Mouse (Mus musculus): ENCODE data around the gene Ccdc61. TPM values are rescaled to one million over a fixed set of nuclear protein-coding genes. Genes with fewer than 3 reads are reported as not detected.
"Not testable (repeated sequence)": the region's sequence is repeated elsewhere in the genome, so short reads cannot be mapped to it uniquely, and the experiment has no call there.

Gene Ccdc61
- total and polyA plus RNA-seq, 3 experiments: 10.0 to 28.5 (median 10.1) TPM

DNA sequence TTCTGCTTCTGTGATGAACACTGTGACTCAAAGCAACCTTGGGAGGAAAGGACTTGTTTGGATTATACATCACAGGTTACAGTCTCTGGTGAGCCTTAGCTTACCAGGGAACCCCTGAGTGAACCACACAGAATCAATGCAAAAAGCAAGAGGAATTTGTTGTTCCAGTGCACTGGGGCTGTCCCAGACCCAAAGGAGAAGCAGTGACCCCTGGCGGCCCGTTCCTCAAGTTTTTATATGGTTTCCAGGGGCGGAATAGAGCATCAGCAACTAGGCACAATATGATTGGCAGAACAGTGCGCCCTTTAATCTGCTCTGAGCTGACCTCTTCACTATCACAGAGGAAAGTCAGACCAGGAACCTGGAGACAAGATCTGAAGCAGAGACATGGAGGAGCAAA is 6.0 kb upstream of the Ccdc61 start:
- no peak for DNase-seq

DNA sequence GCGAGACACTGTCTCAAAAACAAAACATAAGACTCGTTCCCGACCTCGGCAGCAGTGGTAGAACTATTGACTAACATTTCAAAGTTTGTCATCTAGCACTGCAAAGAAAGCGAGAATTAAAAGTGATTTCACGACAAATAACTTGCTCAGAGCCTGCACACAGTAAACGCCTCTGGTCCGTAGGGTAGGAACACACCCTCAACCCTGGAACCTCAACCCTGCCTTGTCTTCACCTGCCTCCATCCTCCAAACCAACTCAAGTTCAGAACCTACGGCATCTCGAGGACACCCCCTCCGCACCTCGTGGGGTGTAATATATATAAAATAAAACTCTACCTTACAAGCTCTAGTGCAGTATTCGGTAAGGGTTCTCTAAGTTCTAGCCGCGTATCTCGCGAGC is 418 bp downstream of the Ccdc61 start:
- no peak for DNase-seq

DNA sequence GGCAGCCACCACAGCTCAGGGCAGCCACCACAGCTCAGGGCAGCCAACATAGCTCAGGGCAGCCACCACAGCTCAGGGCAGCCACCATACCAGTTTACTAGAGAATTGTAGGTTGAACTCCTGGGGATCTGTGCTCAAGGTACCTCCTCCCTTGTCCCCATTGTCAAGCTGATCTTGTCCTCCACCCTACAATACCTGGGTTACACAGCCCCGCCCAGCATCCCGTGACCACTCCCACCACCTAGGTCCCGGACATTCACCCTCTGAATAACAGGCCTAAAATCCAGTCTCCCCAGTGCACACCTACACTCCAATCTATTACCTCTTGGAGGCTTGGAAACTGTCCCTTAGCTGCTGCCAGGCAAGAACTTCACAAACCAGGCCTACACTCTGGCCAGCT is 5.2 kb downstream of the Ccdc61 start:
- no peak for DNase-seq

DNA sequence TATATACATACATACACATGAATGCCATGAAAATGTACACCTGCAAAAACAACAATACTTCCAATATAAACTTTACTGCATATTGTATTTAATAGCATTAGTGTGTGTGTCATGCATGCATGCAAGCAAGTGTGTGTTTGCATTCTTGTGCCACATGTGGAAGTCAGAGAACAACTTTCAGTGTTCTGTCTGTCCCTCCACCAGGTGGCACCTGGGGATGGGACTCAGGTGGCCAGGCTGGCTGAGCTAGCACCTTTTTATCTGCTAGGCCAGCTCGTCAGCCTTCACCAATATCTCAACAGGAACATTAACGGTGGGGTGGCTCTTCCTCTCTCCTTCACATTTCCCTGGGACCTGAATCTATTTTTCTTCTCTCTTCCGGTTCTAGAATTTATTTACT is 7.7 kb downstream of the Ccdc61 start:
- DNase-seq: no peak

DNA sequence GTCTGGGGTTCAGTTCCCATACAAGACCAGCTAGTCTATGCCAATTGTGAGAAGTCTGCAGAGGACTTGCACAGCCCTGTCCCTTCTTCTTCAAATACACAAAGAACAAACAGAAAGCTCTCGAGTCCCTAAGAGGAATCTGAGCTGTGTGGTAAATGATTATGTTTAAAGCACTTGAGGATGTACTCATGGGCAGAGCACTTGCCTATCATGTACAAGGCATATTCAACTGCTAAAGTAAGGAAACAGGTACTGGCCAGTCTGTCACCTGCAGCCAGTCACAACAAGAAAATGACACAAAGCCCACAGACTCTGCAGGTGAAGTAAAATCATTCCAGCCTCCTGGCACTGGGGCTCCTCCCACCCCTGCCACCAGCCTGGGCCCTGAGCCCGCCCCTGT is 9.7 kb downstream of the Ccdc61 start:
- DNase-seq: no peak

DNA sequence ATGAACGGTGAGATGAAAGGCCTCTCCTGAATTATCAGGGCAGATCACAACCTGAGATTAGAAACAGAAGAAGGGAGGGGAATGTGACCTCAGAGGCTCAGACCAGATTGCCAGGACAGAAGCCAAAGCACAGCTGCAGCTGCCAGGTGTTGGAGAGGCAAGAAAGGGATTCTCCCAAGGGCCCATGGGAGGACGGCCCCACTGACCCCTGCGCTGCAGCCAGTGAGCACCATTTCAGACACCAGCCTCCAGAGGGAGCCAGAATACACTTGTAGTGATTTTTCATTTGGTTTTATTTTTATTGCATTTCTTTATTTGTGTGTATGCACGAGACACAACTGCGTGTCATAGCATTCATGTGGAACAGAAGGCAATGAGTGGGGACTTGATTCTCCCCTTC is 13.7 kb downstream of the Ccdc61 start:
- peak; percentile 44 for DNase-seq

DNA sequence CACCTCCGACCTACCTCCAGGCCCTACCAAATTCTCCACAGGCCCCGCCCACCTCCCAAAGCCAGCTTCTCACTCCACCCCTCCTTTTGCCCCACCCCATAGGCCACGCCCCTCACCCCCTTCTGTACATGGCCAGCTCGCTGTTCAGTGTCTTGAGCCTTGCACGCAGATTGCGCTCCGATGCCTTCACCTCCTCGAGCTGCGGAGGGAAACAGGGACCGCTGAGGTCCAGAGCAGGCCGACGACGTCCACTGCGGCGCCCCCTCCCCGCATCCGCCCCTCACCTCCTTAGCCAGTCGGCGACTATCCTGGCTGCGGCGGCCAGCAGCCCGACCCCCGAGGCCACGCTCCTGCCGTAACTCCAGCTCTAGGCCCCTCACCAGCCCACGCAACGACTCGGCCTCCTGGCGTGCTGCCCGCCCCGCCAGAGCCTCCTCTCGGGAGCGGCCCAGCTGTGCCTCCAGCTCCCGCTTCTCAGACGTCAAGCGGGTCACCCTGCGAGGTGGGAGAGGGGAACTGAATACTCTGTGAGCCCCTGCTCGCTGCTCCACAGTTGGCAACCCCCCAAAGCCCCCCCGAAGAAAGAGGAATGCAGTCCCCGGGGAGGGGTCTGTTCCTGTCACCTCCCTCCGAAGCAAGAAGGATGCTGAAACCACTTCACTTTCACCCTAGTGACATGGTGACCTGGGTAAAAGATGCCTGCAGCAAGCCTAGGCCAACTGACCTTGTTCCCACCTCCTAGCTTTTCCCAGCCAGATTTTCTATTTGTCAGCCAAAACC is 16.4 kb downstream of the Ccdc61 start:
- peak; percentile 84 for DNase-seq

DNA sequence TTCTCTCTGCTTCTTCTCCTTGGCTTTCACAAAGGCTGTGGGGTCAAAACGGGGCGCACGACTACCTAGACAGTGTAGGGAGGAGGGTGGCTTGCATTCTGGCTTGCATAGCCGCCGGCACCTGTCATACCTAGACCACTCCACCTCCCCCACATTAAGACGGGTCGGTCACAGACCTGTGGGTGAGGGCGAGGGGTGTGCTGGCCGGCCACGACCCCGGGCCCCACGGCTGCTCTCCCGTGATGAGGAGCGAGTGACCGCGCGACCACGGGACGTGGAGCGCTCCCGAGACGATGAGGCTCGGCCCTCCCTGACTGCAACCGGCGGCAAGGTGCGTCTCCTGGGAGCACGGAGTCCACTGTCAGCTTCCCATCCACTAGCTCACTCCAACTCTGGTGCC is 17.2 kb downstream of the Ccdc61 start:
- no peak for DNase-seq

DNA sequence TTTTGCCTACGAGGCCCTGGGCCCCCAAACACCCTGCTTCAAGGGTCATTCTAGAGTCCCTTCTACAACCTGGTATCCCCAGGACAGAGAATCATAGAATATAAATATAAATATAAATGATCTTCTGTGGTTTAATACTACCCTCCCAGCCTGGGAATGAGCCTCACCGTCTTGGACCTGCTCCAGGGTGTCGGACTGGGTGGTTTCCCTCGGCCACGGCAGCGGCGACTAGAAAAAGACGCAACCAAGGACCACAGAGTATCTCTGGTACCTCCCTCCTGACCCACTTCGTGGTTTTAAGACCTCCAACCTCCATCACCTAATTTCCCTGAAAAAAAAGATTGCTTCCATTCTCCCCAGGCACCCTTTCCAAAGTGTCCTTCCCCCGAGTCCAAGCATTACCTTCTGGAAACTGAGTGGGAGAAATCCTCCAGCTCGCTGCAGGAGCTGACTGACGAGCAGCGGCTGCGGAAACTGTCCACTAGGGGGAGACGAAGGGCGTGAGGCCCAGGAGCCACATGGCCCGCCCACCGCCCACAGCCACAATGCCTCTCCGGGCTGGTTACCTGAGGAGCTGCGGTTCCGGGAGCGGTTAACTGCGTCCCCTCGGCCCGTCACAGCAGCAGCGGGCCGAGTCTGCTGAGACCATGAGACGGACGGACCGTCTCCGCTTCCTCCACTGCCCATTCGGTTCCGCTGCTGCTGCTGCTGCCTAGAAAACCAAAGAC is 18.2 kb downstream of the Ccdc61 start:
- peak; percentile 87 for DNase-seq

DNA sequence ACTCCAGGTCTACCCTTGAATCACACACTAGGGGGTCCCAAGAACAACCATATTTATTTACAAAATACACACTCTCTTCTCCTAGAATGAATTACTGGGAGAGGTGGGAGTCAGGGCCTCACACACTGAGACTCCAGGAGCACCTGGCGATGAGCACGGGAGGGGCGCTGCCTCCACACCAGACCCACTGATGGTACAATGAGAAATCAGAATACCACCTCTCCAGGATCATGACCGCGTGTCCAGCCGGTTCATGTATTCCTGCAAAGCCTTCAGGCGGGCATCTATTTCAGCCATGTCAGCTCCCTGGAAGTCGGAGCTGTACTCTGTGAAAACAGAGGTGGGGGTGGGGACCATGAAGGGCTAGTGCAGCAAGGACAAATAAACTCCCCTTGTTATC is 19.4 kb downstream of the Ccdc61 start:
- DNase-seq: no peak

DNA sequence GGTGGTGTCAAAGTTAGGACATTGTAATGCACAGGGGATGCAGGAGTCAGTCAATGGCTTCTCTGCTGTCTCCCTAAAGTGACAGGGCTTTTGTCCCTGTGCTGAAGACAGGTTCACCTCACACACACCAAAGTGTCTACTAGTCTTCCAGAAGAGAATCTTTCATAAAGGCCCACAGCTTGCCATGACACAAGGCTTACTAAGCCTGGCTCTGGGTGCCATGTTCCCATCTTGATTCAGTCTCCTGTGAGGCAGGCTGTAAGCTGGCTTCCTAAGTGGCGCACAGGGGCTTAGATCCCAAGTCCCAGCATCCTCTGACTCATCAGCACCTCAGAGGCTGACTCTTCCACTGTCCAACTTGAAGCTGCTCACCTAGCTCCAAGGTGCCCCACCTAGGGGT is 23.3 kb downstream of the Ccdc61 start:
- DNase-seq: no peak

DNA sequence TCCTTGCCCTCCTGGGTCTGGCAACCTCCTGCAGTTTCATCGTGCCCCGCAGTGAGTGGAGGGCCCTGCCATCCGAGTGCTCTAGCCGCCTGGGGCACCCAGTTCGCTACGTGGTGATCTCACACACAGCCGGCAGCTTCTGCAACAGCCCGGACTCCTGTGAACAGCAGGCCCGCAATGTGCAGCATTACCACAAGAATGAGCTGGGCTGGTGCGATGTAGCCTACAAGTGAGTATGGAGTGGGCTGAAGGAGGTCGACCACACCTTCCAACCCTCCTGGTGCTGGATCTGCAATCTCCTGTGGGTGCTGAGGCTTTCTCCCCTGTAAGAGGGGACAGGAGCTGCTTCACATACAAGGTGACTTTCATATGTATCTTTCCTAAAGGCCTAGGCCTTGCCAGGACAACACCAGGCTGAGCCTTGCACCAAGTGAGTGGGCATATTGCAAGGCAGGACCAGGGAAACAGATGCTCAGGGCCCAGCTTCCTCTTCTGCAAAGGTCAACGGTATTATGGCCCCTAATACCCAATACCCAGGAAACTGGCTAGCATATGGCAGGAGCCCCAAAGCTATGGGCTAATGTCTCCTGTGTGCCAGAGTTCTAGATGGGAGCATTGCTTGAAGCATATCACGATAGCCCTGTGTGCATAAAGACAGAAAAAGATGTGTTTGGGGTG is 25.3 kb downstream of the Ccdc61 start:
- DNase-seq: no peak

DNA sequence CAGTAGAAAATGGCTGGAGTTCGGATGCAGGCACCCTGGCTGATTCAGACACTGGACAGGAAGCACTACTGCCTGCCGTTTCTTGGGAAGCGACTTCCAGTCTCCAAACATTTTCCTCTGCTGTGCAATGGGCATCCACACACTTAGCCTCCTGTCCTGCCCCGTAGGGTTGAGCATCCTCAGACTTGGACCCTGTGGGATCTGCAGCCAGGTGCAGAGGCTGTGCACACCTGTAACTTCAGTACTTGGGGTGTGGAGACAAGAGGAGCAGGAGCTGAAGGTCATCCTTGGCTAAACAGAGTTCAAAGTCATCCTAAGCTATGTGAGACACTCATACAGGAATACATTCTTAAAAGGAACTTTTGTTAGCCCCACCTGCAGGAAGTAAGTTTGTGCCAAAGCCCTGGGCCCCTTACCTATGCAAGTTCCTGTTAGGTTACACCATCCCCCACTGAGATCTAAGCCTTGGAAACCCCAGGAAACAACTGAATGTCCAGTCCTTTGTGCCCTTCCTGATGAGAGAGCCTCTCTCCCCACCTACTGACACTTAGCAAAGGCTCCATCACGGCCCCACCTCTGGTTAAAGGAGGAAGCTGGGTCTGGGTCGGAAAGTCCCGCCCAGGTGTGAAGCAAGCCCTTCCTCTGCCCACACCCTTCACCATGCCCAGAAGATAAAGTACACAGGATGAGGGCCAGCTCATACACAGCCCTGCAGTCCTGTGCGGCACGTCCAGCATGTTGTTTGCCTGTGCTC is 26.0 kb downstream of the Ccdc61 start:
- DNase-seq: no peak

DNA sequence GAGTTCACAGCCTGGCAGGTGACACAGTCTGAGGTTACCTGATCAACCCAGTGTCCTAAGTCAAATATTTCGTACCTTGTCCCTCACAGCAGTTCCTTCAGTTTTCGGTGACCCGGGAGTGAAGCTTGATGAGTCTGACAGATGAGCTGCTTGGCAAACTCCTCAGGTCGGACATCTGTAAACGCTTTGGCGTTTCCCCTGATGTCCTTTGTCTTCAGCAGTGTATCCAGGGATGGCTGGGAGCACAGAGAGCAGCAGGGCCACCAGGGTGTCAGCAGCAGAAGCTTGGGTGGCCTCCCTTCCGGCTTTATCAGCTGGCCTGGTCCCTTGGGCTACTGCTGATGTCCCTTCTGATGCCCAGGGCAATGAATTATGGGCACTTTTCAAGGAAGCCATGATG is 31.5 kb downstream of the Ccdc61 start:
- DNase-seq: no peak

DNA sequence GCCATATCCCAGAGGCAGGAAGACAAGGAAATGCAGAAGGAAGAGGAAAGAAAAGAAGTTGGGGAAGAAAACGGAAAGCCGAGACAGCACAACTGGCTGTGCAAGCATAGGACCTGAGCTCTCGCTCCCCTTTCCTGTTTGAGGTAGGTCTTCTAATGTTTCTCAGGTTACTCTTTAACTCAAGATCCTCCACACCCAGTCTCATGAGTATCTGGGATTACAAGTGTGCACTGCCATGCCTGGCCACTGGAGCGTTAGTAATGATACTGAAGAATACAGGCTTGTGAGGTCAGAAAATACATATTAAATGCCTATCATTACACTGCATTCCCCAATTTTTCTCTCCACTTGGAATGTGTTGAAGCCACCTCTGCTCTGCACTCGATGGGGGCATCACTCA is 34.8 kb downstream of the Ccdc61 start:
- DNase-seq: no peak

DNA sequence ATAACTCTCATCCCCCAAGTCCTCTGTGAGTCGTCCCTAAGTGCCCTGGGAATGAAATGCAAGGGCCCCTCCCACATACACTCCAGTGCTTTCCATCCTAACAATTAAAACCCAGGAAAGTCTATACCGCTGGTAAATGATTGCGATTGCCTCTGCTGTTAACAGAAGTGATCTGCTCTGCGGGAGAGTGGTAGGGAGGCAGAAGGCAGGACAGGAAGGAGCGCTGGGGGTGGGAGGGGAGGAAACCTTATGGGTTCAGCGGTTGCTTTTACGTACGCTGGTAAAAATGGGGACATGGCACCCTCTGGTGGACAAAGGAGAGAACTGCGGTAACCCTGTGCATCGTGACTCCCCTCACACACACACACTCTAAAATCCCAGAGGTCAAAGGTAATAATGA is 37.0 kb downstream of the Ccdc61 start:
- DNase-seq: peak; percentile 74

DNA sequence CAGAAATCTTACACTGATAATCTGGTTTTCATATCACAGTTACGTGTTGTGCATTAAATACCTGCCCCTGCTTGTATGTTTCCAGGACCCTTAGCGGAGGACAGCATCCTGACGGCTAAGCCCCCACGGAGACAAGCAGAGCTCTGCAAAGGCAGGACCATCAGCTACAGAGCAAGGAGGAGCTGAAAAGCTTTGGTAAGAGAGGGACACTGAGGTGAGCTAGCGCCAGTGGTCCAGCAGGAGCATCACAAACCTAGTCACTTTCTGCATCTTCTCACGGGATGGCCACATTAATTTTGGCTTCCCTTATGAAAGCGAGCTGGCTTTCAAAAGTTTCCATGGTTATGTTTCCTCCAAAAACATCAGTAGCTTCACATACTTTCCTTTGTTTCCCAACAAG is 37.4 kb downstream of the Ccdc61 start:
- no peak for DNase-seq

DNA sequence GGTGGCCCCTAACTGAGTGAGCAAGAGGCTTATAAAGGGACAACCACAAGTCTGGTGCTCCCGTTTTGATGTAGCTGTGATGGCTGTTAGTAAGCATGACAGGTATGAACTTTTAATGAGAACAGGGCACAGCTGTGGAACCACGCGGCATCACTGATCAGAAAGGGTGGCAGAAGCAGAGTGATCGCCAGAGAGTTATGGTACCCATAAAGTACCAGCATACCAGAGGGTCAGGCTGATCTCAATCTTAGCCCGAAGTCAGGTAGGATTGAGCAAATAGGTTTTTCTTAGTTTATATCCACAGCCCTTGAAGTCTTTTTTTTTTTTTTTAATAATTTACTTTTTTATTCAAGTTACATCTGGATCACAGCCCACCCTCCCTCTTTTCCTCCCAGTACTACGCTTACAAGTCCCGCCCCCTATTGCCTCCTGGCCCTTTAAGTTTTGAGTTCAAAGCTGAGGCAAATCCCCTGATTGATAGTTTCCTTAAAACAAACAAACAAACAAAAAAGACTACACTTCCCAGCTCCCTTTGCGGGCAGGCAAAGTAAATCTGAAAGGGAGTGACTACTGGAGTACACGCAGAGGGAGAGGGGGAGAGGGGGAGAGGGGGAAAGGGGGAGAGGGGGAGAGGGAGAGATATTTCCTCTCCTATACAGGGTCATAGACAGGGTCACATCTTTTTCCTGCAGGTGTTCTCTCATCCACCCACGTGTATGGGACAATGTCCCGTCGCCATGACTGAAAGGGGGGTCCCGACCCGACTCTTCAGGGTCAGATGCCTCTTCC is 38.0 kb downstream of the Ccdc61 start:
- DNase-seq: no peak

DNA sequence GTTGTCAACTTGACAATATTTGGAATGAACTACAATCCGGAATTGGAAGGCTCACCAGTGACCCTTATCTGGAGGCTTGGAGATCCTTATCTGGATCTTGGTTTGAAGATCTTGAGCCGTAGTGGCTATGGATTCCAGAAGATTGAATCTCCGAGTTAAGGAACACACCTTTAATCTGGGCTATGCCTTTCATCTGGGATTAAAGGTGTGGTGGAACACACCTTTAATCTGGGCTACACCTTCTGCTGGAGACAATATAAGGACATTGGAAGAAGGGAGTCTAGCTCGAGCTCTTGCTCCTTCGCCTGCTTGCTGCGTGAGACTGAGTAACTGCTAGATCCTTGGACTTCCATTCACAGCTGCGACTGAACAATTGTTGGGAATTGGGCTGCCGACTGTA is 39.2 kb downstream of the Ccdc61 start, which contains the start of gene Pglyrp1:
Gene Pglyrp1 (plus strand): TSS at position 301 of the 400 bp plus-strand sequence.
- DNase-seq: not testable (repeated sequence)

DNA sequence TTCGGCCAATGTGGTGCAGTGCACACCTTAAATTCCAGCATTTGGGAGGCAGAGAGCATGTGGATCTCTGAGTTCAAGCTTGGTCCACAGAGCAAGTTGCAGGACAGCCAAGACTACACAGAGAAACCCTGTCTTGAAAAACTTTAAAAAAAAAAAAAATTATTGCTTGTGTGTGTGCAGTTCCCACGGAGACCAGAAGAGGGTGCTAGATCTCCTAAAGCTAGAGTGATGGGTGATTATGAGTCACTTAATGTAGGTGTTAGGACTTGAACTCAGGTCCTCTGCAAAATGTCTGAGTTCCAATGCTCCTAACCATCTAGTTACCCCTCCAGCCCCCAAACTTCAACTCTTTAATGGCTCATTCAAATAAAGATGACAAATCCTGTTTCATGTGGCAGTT is 41.7 kb downstream of the Ccdc61 start:
- DNase-seq: no peak

DNA sequence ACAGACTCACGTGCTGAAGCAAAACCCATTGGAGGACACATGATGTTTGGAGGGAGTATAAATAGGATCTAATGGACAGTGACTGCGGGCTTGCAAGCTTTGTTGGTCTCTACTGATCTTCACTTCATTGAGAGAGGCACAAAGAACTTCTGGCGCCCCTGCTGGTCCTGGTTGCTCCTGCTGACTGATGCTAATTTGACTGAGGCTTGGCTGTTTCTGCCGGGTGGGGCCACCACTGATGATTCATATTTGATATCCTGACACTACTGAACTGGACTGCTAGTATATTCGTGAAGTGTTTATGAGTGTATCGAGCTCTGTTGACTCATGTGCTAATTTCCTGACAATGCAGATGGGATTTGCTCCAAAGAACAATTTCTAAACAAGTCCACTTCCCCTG is 47.4 kb downstream of the Ccdc61 start:
- no peak for DNase-seq

Data from adrenal gland, adult 2 months (tissue).